Mouse (Mus musculus): Measurements from ENCODE around the gene Npl.
"Not testable (repeated sequence)": the region's sequence is repeated elsewhere in the genome, so short reads cannot be mapped to it uniquely, and the experiment has no call there.

Gene Npl

GRCm38 (mm10) chr1:153540753-153541152, 9.1 kb downstream of the Npl start:
- DNase-seq: no peak

- DNase-seq: no peak
Observed at GRCm38 (mm10) chr1:153539739-153540333, 10.0 kb downstream of the Npl start.

GRCm38 (mm10) chr1:153535611-153536010, 14.2 kb downstream of the Npl start:
- peak in 1 of 2 experiments; percentile 16 for DNase-seq

GRCm38 (mm10) chr1:153532896-153533295, 16.9 kb downstream of the Npl start:
- not testable (repeated sequence) for DNase-seq

GRCm38 (mm10) chr1:153532234-153532841, 17.5 kb downstream of the Npl start:
- DNase-seq: no peak

- no peak for DNase-seq
Observed at GRCm38 (mm10) chr1:153531677-153532233, 18.1 kb downstream of the Npl start.

- no peak for DNase-seq
Observed at GRCm38 (mm10) chr1:153522116-153522515, 27.7 kb downstream of the Npl start.

GRCm38 (mm10) chr1:153515368-153515767, 34.5 kb downstream of the Npl start:
- no peak for DNase-seq

GRCm38 (mm10) chr1:153510330-153511009, 39.4 kb downstream of the Npl start:
- DNase-seq: no peak

DNA sequence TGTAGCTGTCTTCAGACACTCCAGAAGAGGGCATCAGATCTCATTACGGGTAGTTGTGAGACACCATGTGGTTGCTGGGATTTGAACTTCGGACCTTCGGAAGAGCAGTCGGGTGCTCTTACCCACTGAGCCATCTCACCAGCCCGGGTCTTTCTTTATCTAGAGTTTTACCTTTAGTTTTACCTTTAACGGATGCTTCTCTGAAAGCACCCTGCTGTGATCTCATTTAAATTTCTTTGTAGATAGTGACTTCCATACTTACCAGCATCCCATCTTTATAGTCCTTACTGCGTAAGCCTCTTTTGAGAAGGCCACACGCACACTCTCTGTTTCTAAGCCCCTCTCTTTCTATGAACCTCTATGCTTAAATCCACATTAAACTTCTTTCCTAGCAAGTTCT, 40.3 kb downstream of the Npl start:
- DNase-seq: not testable (repeated sequence)

GRCm38 (mm10) chr1:153509012-153509411, 40.8 kb downstream of the Npl start:
- DNase-seq: no peak

GRCm38 (mm10) chr1:153506266-153506665, 43.6 kb downstream of the Npl start:
- DNase-seq: no peak

DNA sequence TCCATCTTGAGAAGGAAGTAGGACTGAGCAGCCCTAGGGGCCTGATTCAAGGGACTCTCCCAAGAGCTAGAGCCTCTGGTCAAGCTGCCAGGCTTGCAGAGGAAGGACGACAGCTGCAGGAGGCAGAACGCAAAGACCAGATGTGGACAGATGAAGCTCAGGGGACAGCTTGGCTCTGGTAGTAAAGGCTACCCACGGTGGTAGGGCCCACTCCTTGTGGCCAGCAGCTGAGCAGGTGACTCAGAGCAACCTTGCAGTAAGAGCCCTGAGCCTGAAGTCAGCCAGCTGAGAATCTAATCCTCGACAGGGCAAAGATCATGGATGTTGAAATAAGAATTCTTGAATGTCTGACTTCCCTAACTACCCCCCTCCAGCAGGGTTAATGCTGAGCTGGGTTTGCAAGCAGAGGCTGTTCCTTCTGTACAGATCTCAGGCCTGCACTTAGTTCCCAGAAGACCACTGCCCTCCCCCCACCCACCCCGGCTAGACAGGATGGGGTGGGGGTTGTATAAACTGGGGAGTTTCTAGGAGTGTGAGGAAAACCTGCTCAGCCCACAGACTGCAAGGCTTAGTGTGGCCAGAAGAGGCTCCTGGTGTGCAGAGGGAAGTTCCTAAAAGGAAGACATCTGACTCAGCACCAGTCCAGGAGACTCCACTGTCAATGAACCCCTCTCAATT, 48.1 kb downstream of the Npl start:
- no peak for DNase-seq

DNA sequence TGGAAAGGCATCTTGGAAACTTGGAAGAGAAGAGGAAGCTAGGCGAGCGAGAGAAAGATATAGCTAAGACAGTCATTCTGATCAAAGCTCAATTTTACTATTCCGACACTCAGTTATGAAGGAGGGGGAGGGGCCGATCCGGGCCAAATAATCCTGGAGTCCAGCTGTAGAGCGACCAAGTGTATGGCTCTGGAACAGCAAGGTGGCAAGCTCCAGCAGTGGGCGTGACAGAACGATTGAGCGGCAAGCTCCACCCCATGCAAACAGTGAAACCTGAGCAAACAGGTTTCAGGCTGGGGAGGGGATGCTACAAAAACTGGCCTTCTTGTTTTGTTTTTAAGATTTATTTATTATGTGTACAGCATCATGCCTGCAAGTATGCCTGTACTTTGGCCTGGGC, 49.8 kb downstream of the Npl start:
- no peak for DNase-seq

DNA sequence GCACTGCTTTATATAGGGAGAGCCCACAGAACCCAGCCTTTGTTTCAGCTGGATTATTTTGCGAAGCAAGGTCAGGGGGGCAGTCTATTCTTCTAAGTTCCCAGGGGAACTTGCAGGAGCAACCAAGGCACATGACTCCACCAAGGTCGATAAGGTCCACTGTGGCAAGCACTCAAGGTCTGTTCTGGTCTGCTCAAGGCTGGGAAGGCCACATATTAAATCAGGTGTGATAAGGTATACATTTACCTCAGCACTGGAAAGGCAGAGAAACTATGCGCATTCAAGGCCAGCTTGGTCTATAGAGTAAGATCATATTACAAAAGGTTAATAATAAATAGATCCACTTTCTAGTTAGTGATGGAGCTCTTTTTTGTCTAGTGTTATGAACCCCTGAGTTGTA, 53.8 kb downstream of the Npl start:
- DNase-seq: no peak

DNA sequence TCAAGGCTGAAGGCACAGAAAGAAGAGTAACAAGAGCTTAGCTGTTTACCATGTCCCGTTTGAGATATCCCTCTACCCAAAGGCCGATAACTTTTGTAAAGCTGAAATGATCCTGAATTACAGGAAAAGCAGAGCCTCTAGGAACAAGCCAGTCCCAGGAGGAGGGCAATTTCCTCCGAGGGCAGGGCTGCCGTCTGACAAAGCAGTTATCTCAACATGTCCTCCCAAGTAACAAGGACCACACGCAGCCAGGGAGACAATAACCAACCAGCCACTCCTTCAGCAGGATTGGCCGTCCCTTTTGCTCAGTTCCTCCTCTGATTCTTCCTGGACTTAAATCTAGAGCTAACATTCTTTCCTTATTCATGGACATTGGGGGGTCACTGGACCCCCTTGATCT, 55.9 kb downstream of the Npl start:
- no peak for DNase-seq

DNA sequence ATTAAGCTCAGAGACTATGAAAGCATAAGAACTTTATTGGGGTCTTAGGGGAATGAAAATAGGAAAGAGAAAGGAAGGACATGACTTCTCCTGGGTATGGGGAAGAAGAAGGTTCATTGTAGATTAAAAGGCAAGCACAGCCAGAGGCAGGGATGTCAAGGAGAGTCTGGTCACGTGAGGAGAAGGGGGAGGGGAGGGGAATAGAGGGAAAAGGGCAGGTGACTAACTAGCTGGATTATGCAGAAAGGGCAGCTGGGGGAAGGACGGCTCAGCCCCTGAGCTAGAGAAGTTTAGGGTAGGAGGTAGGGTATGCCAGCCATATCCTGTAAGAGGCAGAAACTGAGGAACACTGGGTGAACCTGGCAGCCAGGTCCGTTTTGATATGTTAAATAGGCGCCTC, 56.5 kb downstream of the Npl start:
- no peak for DNase-seq

DNA sequence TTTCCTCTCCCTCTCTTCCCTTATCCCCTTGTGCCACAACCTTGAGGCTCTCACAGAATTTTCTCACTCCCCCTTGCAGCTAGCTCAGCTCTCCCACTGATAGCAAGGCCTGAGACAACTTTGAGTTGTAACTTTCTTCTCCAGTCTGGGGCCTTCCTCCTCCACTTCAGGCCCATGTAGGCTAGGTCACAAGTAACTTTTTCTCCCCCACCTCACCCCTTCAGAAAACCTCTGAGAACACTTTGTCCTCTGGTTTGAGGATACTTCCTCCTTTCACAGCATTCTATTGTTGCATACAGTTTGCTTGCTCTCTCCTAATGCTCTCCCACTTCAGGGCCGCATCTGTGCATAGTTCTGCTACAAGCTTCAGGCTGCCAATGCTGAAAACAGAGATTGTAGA, 58.0 kb downstream of the Npl start:
- DNase-seq: no peak

- DNase-seq: no peak
Observed at GRCm38 (mm10) chr1:153491345-153491744, 58.5 kb downstream of the Npl start.

DNA sequence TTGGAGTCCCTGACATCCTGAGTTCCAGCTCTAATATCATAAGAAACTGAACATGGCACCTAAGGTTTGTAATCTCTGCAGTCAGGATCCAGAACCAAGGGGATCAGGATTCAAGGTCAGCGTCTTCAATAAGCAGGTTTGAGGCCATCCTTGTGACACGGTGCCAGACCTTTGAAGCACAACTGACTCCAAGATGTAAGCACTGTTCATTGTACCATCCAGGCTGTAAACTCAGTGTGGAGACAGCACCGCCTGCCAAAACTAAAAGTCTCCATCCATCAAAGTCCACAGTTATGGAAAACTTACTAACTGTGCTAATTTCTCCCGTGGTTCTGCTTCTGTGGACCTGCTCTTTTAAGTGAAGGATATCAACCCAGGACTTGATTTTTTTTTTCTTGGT, 59.9 kb downstream of the Npl start:
- DNase-seq: no peak

DNA sequence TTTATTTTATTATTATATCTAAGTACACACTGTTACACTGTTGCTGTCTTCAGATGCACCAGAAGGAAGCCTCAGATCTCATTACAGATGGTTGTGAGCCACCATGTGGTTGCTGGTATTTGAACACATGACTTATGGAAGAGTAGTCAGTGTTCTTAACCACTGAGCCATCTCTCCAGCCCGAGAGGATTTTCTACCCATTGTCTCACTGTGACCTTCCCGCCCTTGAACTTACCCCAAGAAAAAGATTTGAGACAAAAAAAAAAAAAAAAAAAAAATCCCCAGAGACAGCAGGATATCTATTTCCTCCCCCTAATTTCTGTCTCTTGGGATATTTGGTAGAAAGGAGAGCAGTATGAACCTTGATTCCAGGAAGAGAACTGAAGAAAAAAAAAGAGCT, 60.3 kb downstream of the Npl start:
- DNase-seq: no peak

DNA sequence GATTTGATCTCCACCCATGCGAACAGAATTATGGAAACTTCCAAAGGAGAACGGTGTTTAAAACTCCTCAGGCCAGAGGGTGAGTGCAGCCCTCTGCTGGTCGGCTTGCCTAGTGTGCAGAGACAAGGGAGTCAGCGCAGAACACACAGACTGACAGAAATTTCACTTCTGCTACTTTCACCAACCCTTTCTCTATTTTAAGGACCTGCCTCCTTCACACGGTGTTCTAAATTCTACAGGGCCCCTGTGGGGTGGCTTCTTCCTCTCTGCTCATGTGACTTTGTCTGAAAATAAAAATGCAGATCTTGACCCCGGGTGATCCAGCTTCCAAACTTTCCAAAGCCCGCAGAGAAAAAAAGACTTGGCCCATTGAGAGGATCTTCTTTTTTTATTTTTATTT, 60.7 kb downstream of the Npl start:
- peak in 1 of 2 experiments; percentile 11 for DNase-seq

DNA sequence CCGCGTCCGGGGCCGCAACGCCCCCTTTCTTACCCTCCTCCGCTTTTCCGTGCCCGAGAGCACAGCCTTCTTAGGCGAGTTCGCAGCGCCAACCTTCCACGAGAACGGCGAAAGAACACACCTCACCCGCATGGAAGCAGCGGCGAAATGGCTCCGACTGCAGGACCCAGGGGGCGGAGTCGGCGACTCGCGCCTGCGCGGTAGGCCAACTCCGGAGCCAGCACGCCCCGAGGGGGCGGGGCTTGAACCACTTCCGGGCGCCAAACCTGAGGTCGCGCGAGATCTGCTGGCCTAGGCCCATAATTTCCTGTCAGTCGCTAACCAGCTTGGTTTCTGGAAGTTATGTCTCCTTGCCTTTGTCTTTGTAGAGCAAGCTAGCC, 62.4 kb downstream of the Npl start, which contains the start of gene Dhx9:
TSS of gene Dhx9 (minus strand) at position 161 of the 380 bp plus-strand sequence.
- DNase-seq: peak; percentile 96 to 99
